Mouse (Mus musculus): ENCODE measurements at regions not wholly inside any gene's neighbourhood (a gene's known extent, or its start where the extent isn't known, plus 50 kb on each side); places are given as distances from the start of the nearest gene placed in this dataset.

- 88% methylated on average over 5 of the region's 5 CpGs for WGBS
- ATAC-seq: no peak
- Histone ChIP-seq H3K36me3 (ENCODE audit: control insufficient read depth, insufficient read depth) (no peaks in the 10 kb centered on the region), H3K4me2 (replicated peaks; ENCODE audit: low read depth) (no peak overlapping the region), H3K27me3 (replicated peaks; ENCODE audit: control insufficient read depth, insufficient read depth, low read length) (no peaks in the 10 kb centered on the region), H3K4me3 (ENCODE audit: low read depth, low read length) (no peak overlapping the region), H3K27ac (ENCODE audit: low read depth, low read length) (no peak overlapping the region), H3K9ac (ENCODE audit: low read depth, low read length) (no peak overlapping the region), H3K9me3 (ENCODE audit: control insufficient read depth) (no peaks in the 10 kb centered on the region), H3K4me1 (replicated peaks; ENCODE audit: control insufficient read depth, insufficient read depth, low read length) (no peaks in the 10 kb centered on the region)
- TF ChIP-seq CTCF (IDR thresholded peaks at IDR 0.05; ENCODE audit: low read depth): no peak
Measured at GRCm38 (mm10) chr10:38552350-38553076, 269.1 kb downstream of the Rfpl4b start.

- Histone ChIP-seq H3K27ac (ENCODE audit: low read depth, low read length) (no peak overlapping the region), H3K9me3 (ENCODE audit: control insufficient read depth) (no peaks in the 10 kb centered on the region), H3K4me2 (replicated peaks; ENCODE audit: low read depth) (no peak overlapping the region), H3K4me1 (replicated peaks; ENCODE audit: control insufficient read depth, insufficient read depth, low read length) (no peaks in the 10 kb centered on the region), H3K27me3 (replicated peaks; ENCODE audit: control insufficient read depth, insufficient read depth, low read length) (no peaks in the 10 kb centered on the region), H3K9ac (ENCODE audit: low read depth, low read length) (no peak overlapping the region), H3K36me3 (ENCODE audit: control insufficient read depth, insufficient read depth) (no peaks in the 10 kb centered on the region), H3K4me3 (ENCODE audit: low read depth, low read length) (no peak overlapping the region)
- WGBS: 94% methylated on average over 4 of the region's 4 CpGs
- no peak for TF ChIP-seq CTCF (IDR thresholded peaks at IDR 0.05; ENCODE audit: low read depth)
- no peak for ATAC-seq
Measured at GRCm38 (mm10) chr10:38540031-38540430, 281.5 kb downstream of the Rfpl4b start.

- H3K4me1 ChIP-seq (replicated peaks; ENCODE audit: control insufficient read depth, insufficient read depth, low read length): no peaks in the 10 kb centered on the region
- TF ChIP-seq CTCF (IDR thresholded peaks at IDR 0.05; ENCODE audit: low read depth): no peak
Measured at GRCm38 (mm10) chr10:38538766-38539165, 282.8 kb downstream of the Rfpl4b start.

GRCm38 (mm10) chr10:38516636-38517035 lies 304.9 kb downstream of the Rfpl4b start:
- H3K9me3 ChIP-seq (ENCODE audit: control insufficient read depth): no peaks in the 10 kb centered on the region
- H3K4me2 ChIP-seq (replicated peaks; ENCODE audit: low read depth): no peak overlapping the region
- TF ChIP-seq CTCF (IDR thresholded peaks at IDR 0.05; ENCODE audit: low read depth): no peak
- no peak overlapping the region for H3K9ac ChIP-seq (ENCODE audit: low read depth, low read length)
- H3K36me3 ChIP-seq (ENCODE audit: control insufficient read depth, insufficient read depth): no peaks in the 10 kb centered on the region
- H3K27me3 ChIP-seq (replicated peaks; ENCODE audit: control insufficient read depth, insufficient read depth, low read length): no peaks in the 10 kb centered on the region
- WGBS: 61% methylated on average over 2 of the region's 2 CpGs
- ATAC-seq: no peak
- no peak overlapping the region for H3K4me3 ChIP-seq (ENCODE audit: low read depth, low read length)
- H3K27ac ChIP-seq (ENCODE audit: low read depth, low read length): no peak overlapping the region
- H3K4me1 ChIP-seq (replicated peaks; ENCODE audit: control insufficient read depth, insufficient read depth, low read length): no peaks in the 10 kb centered on the region

More at GRCm38 (mm10) chr10:38538766-38539165, 282.8 kb downstream of the Rfpl4b start:
- Histone ChIP-seq H3K9ac (ENCODE audit: low read depth, low read length) (no peak overlapping the region), H3K27ac (ENCODE audit: low read depth, low read length) (no peak overlapping the region), H3K27me3 (replicated peaks; ENCODE audit: control insufficient read depth, insufficient read depth, low read length) (no peaks in the 10 kb centered on the region), H3K4me2 (replicated peaks; ENCODE audit: low read depth) (no peak overlapping the region), H3K36me3 (ENCODE audit: control insufficient read depth, insufficient read depth) (no peaks in the 10 kb centered on the region), H3K9me3 (ENCODE audit: control insufficient read depth) (no peaks in the 10 kb centered on the region), H3K4me3 (ENCODE audit: low read depth, low read length) (no peak overlapping the region)
- no peak for ATAC-seq

All from intestine, postnatal 0 days (tissue).